Mouse (Mus musculus) hindbrain, embryonic 11.5 days (tissue): ENCODE measurements around the gene Sidt1. TPM values are rescaled to one million over a fixed set of nuclear protein-coding genes. Genes with fewer than 3 reads are reported as not detected.

Experiments used
- ATAC-seq: fragments of 200-750 bp; cut with Nextera tagmentation; 2 replicates; pipeline ENCODE4 v1.8.0; 2017; ENCODE audit warnings: mild to moderate bottlenecking, moderate TSS enrichment, moderate library complexity; ENCODE audit not compliant: low FRiP score
- DNase-seq: peaks from one replicate; pipeline ENCODE4 v3.0.0-alpha.2; 2015; ENCODE audit warnings: low spot score
- H3K27ac ChIP-seq: fragments of 300-500 bp; sonication (generic); 2 replicates; pipeline ENCODE4 v1.5.1; 2014; ENCODE audit warnings: mild to moderate bottlenecking, low read depth, low read length
- H3K27me3 ChIP-seq: fragments of 300-500 bp; sonication (generic); 2 replicates; pipeline ENCODE4 v1.6.1; 2014; ENCODE audit warnings: mild to moderate bottlenecking, low read length, moderate library complexity, mixed read lengths; ENCODE audit not compliant: control insufficient read depth, insufficient read depth
- H3K36me3 ChIP-seq: fragments of 300-500 bp; sonication (generic); 2 replicates; pipeline ENCODE4 v1.6.1; 2014; ENCODE audit warnings: mild to moderate bottlenecking, low read length, moderate library complexity, mixed read lengths; ENCODE audit not compliant: control insufficient read depth, insufficient read depth
- H3K4me1 ChIP-seq: fragments of 300-500 bp; sonication (generic); replicated peaks from 2 replicates; pipeline ENCODE4 v1.6.1; 2014; ENCODE audit warnings: low read length, mixed read lengths; ENCODE audit not compliant: control insufficient read depth, insufficient read depth
- H3K4me2 ChIP-seq: fragments of 300-500 bp; sonication (generic); replicated peaks from 2 replicates; pipeline ENCODE4 v1.6.1; 2014; ENCODE audit warnings: mild to moderate bottlenecking, low read depth, low read length
- H3K4me3 ChIP-seq: fragments of 300-500 bp; sonication (generic); 2 replicates; pipeline ENCODE4 v1.5.1; 2014; ENCODE audit warnings: low read depth, low read length
- H3K9ac ChIP-seq: fragments of 300-500 bp; sonication (generic); 2 replicates; pipeline ENCODE4 v1.6.1; 2014; ENCODE audit warnings: low read depth, low read length
- H3K9me3 ChIP-seq: fragments of 300-500 bp; sonication (generic); 2 replicates; pipeline ENCODE4 v1.6.1; 2016; ENCODE audit warnings: low read length; ENCODE audit not compliant: control insufficient read depth
- WGBS: fragments of 180-500 bp; shearing (Covaris S2); extraction: QIAGEN DNeasy Blood & Tissue Kit; methylation state at CpG from one replicate; pipeline ENCODE4 v1.1.7; 2014; 5-methylcytosine and 5-hydroxymethylcytosine counted together
- polyA plus RNA-seq: library from polyadenylated mRNA; unstranded; fragments of >200 nt; fragmentation: Nextera tagmentation; extraction: Ambion mirVana; gene quantifications from 2 replicates; pipeline ENCODE4 v1.2.1, GENCODE M21; 2014

Sidt1 gene
- polyA plus RNA-seq, 1 experiment from 2014 or later: 0.28 TPM

DNA sequence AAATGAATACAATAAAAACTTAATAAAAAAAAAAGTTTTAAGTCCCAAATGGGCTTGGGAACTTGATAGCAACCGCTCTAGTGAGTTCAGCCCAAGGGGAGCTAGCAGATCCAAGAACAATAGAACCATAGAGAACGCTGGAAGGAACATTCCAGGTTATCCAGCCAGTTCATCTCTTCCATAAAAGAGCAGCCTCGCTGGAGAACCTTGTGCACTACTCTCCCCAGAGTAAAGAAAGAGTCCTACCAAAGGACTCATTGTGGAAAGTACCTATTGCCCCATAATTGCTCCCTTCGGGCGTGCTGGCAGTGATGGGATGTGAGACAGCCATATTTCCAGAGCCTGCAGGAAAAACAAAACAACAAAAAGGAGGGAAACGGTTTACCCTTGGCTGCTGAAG is 63.4 kb downstream of the Sidt1 start:
- Histone ChIP-seq H3K27ac (no peak overlapping the region), H3K4me1 (no peaks in the 10 kb centered on the region), H3K9ac (no peak overlapping the region), H3K9me3 (no peaks in the 10 kb centered on the region), H3K4me2 (no peak overlapping the region), H3K27me3 (no peaks in the 10 kb centered on the region), H3K4me3 (no peak overlapping the region), H3K36me3 (no peaks in the 10 kb centered on the region)
- ATAC-seq: no peak
- no peak for DNase-seq
- WGBS: 81% methylated on average over 6 of the region's 6 CpGs

DNA sequence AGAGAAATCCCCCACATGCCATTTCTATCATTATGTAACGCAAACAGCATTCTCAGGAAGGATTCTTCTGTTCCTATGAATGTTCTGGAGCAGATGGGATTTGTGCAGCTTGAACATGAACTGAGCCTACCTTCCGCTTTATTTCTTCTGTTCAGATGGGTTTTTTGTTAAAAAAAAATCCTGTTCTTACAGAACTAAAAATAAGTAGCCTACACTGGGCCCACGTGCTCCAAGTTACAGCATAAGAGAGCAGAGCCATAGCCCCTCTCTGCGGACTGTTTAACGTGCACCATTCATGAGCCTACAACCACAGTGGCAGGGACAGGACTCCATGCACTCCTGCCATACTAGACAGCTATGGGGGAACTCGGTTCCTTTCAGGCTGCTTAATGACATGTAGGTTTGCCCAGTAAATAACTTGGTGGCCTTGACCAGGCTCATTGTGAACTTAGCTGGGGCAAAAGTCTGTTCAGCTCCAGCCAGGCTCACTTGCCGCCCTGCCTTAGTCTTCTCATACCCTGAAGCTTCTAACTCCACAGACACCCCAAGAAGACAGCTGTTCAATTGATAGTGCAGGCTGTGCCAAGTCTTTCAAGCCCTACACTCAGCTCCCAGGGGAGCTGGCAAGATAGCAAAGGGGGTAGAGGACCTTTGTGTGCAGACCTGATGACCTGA is 64.3 kb downstream of the Sidt1 start:
- H3K27me3 ChIP-seq: no peaks in the 10 kb centered on the region
- no peak for DNase-seq
- H3K36me3 ChIP-seq: no peaks in the 10 kb centered on the region
- no peak overlapping the region for H3K4me2 ChIP-seq
- no peak overlapping the region for H3K27ac ChIP-seq
- 86% methylated on average over 7 of the region's 7 CpGs for WGBS
- H3K9ac ChIP-seq: no peak overlapping the region
- H3K4me3 ChIP-seq: no peak overlapping the region
- no peak for ATAC-seq
- no peaks in the 10 kb centered on the region for H3K4me1 ChIP-seq
- no peaks in the 10 kb centered on the region for H3K9me3 ChIP-seq

DNA sequence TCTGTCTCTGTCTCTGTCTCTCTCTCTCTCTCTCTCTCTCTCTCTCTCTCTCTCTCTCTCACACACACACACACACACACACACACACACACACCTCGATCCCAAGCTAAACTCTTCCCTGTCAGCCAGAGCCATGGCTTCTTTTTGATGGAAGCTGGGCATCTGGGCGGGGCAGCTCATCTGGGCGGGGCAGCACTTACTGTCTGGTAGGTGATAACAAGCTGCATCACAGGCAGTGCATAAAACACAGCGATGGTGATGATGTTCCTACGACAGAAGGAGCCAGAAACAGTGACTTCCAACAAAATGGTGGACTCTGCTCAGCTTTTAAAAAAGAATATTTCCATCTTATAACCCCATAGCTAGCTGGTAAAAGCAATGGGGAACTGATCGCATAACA is 67.4 kb downstream of the Sidt1 start:
- no peaks in the 10 kb centered on the region for H3K36me3 ChIP-seq
- no peaks in the 10 kb centered on the region for H3K9me3 ChIP-seq
- DNase-seq (no peak), ATAC-seq (no peak)
- H3K4me2 ChIP-seq: no peak overlapping the region
- H3K4me1 ChIP-seq: no peaks in the 10 kb centered on the region
- WGBS: 87% methylated on average over 6 of the region's 6 CpGs
- H3K4me3 ChIP-seq: no peak overlapping the region
- no peak overlapping the region for H3K27ac ChIP-seq
- H3K9ac ChIP-seq: no peak overlapping the region
- H3K27me3 ChIP-seq: no peaks in the 10 kb centered on the region

DNA sequence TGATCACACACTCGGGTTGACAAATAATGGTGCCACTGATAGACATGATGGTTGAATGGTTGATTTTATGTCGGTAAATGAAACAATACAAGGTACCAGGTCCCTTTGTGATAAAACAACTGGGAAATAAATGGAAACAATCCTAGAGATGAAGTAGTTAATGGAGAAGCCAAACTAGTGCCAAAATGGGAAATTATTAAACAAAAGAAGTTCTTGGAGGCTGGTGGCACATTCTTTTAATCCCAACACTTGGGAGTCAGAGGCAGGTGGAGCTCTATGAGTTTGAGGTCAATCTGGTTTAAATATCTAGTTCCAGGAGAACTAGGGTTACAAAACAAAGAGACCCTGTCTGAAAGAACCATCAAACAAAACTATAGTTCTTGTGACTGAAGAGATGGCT is 68.1 kb downstream of the Sidt1 start:
- no peaks in the 10 kb centered on the region for H3K4me1 ChIP-seq
- WGBS: 75% methylated on average over 2 of the region's 2 CpGs
- ATAC-seq (no peak), DNase-seq (no peak)
- H3K4me2 ChIP-seq: no peak overlapping the region
- no peak overlapping the region for H3K27ac ChIP-seq
- H3K9ac ChIP-seq: no peak overlapping the region
- H3K4me3 ChIP-seq: no peak overlapping the region
- H3K27me3 ChIP-seq: no peaks in the 10 kb centered on the region
- no peaks in the 10 kb centered on the region for H3K36me3 ChIP-seq
- no peaks in the 10 kb centered on the region for H3K9me3 ChIP-seq

DNA sequence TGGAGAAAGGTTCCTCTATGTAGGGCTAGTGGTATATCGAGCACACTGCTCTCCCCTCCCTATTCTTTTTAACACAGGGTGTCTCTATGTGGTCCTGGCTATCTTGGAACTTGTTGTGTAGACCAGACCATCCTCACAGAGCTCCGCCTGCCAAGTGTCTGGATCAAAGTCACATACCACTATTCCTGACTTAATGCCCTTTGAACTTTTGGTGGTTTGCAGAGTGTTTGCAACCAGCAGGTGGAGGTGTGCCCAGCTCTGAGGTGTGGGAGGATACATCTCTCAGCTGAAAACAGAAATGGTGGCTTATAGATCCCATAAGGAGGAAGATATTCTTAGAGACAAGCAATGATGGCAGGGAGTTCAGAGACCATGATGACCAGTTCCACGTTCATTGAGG is 75.5 kb downstream of the Sidt1 start:
- DNase-seq (no peak), ATAC-seq (no peak)
- Histone ChIP-seq H3K27me3 (no peaks in the 10 kb centered on the region), H3K9ac (no peak overlapping the region), H3K4me1 (no peaks in the 10 kb centered on the region), H3K27ac (no peak overlapping the region), H3K4me2 (no peak overlapping the region), H3K36me3 (no peaks in the 10 kb centered on the region), H3K9me3 (no peaks in the 10 kb centered on the region), H3K4me3 (no peak overlapping the region)
- 92% methylated on average over 3 of the region's 3 CpGs for WGBS

DNA sequence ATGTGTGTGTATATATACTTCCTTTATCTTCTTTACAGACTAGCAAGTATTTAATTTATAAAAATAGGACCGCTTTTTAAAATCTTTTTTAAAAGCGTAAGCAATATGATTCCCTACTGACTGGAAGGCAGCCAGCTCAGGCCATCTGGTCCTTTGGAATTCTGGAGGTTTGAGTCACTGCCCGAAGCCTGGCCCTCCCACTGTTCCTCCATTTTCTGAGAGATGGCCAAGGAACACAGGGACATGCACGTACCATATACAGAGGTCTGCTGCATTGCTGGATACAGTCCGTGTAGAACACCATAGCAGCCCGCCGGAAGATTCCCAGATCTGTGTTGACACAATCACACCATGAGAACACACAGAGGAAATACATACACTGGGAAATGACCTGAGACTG is 78.3 kb downstream of the Sidt1 start:
- H3K4me1 ChIP-seq: no peaks in the 10 kb centered on the region
- H3K27ac ChIP-seq: no peak overlapping the region
- ATAC-seq (no peak), DNase-seq (no peak)
- H3K9ac ChIP-seq: no peak overlapping the region
- no peak overlapping the region for H3K4me3 ChIP-seq
- H3K36me3 ChIP-seq: no peaks in the 10 kb centered on the region
- H3K4me2 ChIP-seq: no peak overlapping the region
- no peaks in the 10 kb centered on the region for H3K27me3 ChIP-seq
- H3K9me3 ChIP-seq: no peaks in the 10 kb centered on the region
- 87% methylated on average over 7 of the region's 7 CpGs for WGBS

DNA sequence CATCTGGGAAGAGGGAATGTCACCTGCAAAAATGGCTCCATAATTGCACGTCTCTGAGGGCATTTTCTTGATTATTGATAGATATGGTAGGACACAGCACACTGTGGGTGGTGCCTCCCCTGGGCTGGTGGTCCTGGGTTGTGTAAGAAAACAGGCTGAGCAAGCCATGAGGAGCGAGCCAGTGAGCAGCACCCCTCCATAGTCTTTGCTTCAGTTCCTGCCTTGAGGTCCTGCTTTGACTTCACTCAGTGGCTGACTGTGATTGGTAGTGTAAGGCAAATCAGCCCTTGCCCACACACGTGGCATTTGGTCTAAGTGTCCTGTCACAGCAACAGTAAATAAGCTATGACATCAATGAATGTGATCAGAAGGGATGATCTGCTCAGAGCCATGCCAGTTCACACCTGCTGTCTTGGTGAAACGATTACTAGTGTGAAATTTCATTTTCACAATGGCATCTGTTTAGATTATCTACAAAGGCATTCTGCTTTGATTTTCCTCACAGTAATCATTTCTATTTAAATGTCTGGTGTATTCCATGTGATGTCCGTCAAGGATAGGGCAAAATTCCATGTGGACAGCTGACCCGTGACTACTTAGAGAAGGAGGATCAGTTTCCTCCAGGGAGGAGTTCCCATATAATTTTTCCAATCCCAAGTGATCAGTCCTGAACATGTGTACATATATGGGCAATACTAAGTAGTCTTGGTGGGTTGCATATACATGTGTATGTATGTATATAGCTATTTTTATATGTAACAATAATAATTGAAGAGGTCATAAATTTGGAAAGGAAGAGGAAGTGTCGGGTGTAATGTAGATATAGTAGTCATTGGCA is 79.0 kb downstream of the Sidt1 start:
- no peak for DNase-seq
- H3K4me3 ChIP-seq: no peak overlapping the region
- ATAC-seq: no peak
- H3K4me1 ChIP-seq: no peaks in the 10 kb centered on the region
- no peak overlapping the region for H3K4me2 ChIP-seq
- no peaks in the 10 kb centered on the region for H3K9me3 ChIP-seq
- no peaks in the 10 kb centered on the region for H3K27me3 ChIP-seq
- 80% methylated on average over 7 of the region's 7 CpGs for WGBS
- no peaks in the 10 kb centered on the region for H3K36me3 ChIP-seq
- H3K9ac ChIP-seq: no peak overlapping the region
- no peak overlapping the region for H3K27ac ChIP-seq

DNA sequence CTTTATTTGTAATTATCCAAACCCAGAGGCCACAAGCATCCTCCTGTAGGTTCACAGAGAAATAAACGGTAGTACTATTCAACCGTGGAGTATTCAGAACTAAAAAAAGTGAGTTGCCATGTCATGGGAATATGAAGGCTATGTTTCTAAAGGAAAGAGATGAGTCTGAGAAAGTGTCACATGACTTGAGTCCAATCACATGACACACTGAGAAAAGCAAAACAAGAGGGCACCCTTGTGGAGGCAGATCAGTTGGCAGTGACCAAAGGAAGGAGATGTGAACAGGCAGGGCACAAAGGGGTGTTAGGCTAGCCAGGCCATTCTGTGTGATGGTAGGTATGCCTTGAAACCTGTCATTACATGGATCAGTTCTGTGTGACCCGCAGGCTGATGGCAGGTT is 80.3 kb downstream of the Sidt1 start:
- Histone ChIP-seq H3K27me3 (no peaks in the 10 kb centered on the region), H3K4me1 (no peaks in the 10 kb centered on the region), H3K27ac (no peak overlapping the region), H3K9ac (no peak overlapping the region), H3K9me3 (no peaks in the 10 kb centered on the region), H3K36me3 (no peaks in the 10 kb centered on the region), H3K4me3 (no peak overlapping the region), H3K4me2 (no peak overlapping the region)
- DNase-seq: no peak
- no peak for ATAC-seq
- WGBS: 92% methylated on average over 3 of the region's 3 CpGs

DNA sequence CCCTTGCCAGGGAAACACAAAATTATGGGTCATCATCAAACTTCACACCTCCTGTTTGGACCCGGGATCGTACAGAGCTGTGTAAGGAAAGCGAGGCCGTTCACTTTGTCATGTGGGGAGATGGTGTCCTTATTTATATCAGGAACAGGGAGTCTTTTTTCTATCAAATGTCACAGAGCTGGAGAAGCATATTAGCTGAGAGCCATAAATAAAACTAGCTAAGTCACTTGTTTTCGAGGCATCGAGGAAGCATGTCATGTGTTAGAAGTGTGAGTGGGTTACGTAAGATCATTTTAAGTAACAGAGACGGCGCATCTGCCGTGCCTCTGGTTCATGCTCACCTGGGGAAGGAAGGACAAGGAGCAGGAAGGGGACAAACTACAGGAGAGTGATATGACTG is 83.0 kb downstream of the Sidt1 start:
- H3K9ac ChIP-seq: no peak overlapping the region
- no peaks in the 10 kb centered on the region for H3K36me3 ChIP-seq
- H3K9me3 ChIP-seq: no peaks in the 10 kb centered on the region
- no peaks in the 10 kb centered on the region for H3K27me3 ChIP-seq
- H3K4me3 ChIP-seq: no peak overlapping the region
- ATAC-seq (no peak), DNase-seq (no peak)
- 88% methylated on average over 10 of the region's 10 CpGs for WGBS
- no peak overlapping the region for H3K27ac ChIP-seq
- no peaks in the 10 kb centered on the region for H3K4me1 ChIP-seq
- H3K4me2 ChIP-seq: no peak overlapping the region
